8 mouse cellular contexts compared by ENCODE assay signal in genomic region chr4:130175072-130175711, GRCm38 (mm10). TPM values are rescaled to one million over a fixed set of nuclear protein-coding genes. Genes with fewer than 3 reads are reported as not detected.
DNase-seq lines count a peak whose midpoint lies in the region; ATAC-seq and TF ChIP-seq lines count a peak whose summit lies in the region.

Gene Tinagl1, minus strand, starts transcription at chr4:130175122.

- DNase-seq in layer of hippocampus, adult 18-20 months (ENCODE audit: low spot score in 2 of 2): no peak
- DNase-seq in layer of hippocampus, postnatal 14 days (ENCODE audit: low spot score in 2 of 2): no peak
- DNase-seq in heart, adult 11 months: peak; percentile 98
- DNase-seq in kidney, adult 11 months: peak; percentile 75
- DNase-seq in right cerebral cortex, adult 18-20 months: no peak

- H3K4me2 ChIP-seq in lung, embryonic 15.5 days: peak within 1 kb of the TSS; percentile 65
- peak within 1 kb of the TSS; percentile 70 for H3K4me2 ChIP-seq in stomach, embryonic 15.5 days

- TF ChIP-seq CTCF in cortical plate, adult 2 months (IDR thresholded peaks at IDR 0.05; ENCODE audit: extremely low read depth, insufficient read depth, low read length): no peak

- TF ChIP-seq POLR2A in cortical plate, adult 2 months (IDR thresholded peaks at IDR 0.05; ENCODE audit: extremely low read depth, insufficient read depth, low read length): no peak

- 0 out of 2 replicates have a peak, but pooled peaks cover 3% of the 10 kb centered on the region for H3K36me3 ChIP-seq in lung, embryonic 15.5 days
- H3K36me3 ChIP-seq in stomach, embryonic 15.5 days: no peaks in the 10 kb centered on the region

- H3K4me1 ChIP-seq in cortical plate, adult 2 months (ENCODE audit: control insufficient read depth, insufficient read depth, low read length): no peaks in the 10 kb centered on the region
- peaks cover 68% of the 10 kb centered on the region for H3K4me1 ChIP-seq in lung, embryonic 15.5 days
- H3K4me1 ChIP-seq in stomach, embryonic 15.5 days: peaks cover 42% of the 10 kb centered on the region

- H3K9ac ChIP-seq in lung, embryonic 15.5 days: peak within 1 kb of the TSS; percentile 17
- peak within 1 kb of the TSS; percentile 19 for H3K9ac ChIP-seq in stomach, embryonic 15.5 days

- H3K27me3 ChIP-seq in lung, embryonic 15.5 days: 0 out of 2 replicates have a peak, but pooled peaks cover 8% of the 10 kb centered on the region
- H3K27me3 ChIP-seq in stomach, embryonic 15.5 days (replicated peaks): peaks cover 5% of the 10 kb centered on the region; the same call in 1 of the 2 replicates

- peak within 1 kb of the TSS; percentile 18; the same call in 1 of the 2 replicates for H3K4me3 ChIP-seq in cortical plate, adult 2 months (ENCODE audit: insufficient read depth, low read length)
- peak within 1 kb of the TSS; percentile 40 for H3K4me3 ChIP-seq in lung, embryonic 15.5 days
- H3K4me3 ChIP-seq in stomach, embryonic 15.5 days (replicated peaks): peak within 1 kb of the TSS; percentile 39

- peak; percentile 27 for ATAC-seq in lung, embryonic 15.5 days (ENCODE audit: borderline replicate concordance, extremely low read depth, low FRiP score, low TSS enrichment)
- no peak for ATAC-seq in stomach, embryonic 15.5 days (ENCODE audit: insufficient read depth, low FRiP score, low read depth)

- H3K27ac ChIP-seq in cortical plate, adult 2 months (ENCODE audit: insufficient read depth, low read length): no peak within 1 kb of the TSS
- H3K27ac ChIP-seq in lung, embryonic 15.5 days: peak within 1 kb of the TSS; percentile 82
- H3K27ac ChIP-seq in stomach, embryonic 15.5 days: peak within 1 kb of the TSS; percentile 80

- H3K9me3 ChIP-seq in lung, embryonic 15.5 days: no peaks in the 10 kb centered on the region
- H3K9me3 ChIP-seq in stomach, embryonic 15.5 days: no peaks in the 10 kb centered on the region

- WGBS in lung, embryonic 15.5 days: 3% methylated on average over 14 of the region's 14 CpGs
- WGBS in stomach, embryonic 15.5 days: 7% methylated on average over 14 of the region's 14 CpGs

RNA-seq across cellular contexts. Expression of gene Tinagl1, which starts in this region (rescaled TPM):
- total RNA-seq in layer of hippocampus, adult 18-20 months (2021): 10 to 100 TPM; 12.5 to 15.9 TPM
- total RNA-seq in layer of hippocampus, postnatal 14 days (2021): 1 to 10 TPM; 3.3 to 5.5 TPM
- polyA plus RNA-seq in cortical plate, adult 2 months (2012; rRNA removed): 14.1 and 14.5 TPM in 2 replicates
- polyA plus RNA-seq in lung, embryonic 15.5 days (2015; fragmentation: Nextera tagmentation; extraction: Ambion mirVana): 52.4 and 57.5 TPM in 2 replicates
- polyA plus RNA-seq in stomach, embryonic 15.5 days (2015; fragmentation: Nextera tagmentation; extraction: Ambion mirVana): 63.1 and 64.4 TPM in 2 replicates

Comparison
In these comparisons a context has a peak if more than half of its experiments do, and no peak if none do; other contexts are left out.
1. DNase-seq: peak in heart, adult 11 months (single experiment) and kidney, adult 11 months (single experiment); none in layer of hippocampus, adult 18-20 months (0 of 2), layer of hippocampus, postnatal 14 days (0 of 2) and right cerebral cortex, adult 18-20 months (single experiment).
2. Peak in every context shown above with its lines, with median percentiles within 50 percentile points of each other: H3K4me3 ChIP-seq.